Mouse (Mus musculus) midbrain, embryonic 15.5 days (tissue): ENCODE results near the gene Inpp5a. TPM values are rescaled to one million over a fixed set of nuclear protein-coding genes. Genes with fewer than 3 reads are reported as not detected.

Experiments
- ATAC-seq: fragments of 200-750 bp; cut with Nextera tagmentation; replicated peaks from 2 replicates; pipeline ENCODE4 v1.8.0; 2017; ENCODE audit warnings: moderate TSS enrichment
- H3K27ac ChIP-seq: fragments of 300-500 bp; sonication (generic); 2 replicates; pipeline ENCODE4 v1.5.1; 2015; ENCODE audit warnings: mild to moderate bottlenecking, inconsistent platforms
- H3K27me3 ChIP-seq: fragments of 300-500 bp; sonication (generic); replicated peaks from 2 replicates; pipeline ENCODE4 v1.6.1; 2015; ENCODE audit warnings: inconsistent platforms
- H3K36me3 ChIP-seq: fragments of 300-500 bp; sonication (generic); replicated peaks from 2 replicates; pipeline ENCODE4 v1.6.1; 2015; ENCODE audit warnings: inconsistent platforms
- H3K4me1 ChIP-seq: fragments of 300-500 bp; sonication (generic); 2 replicates; pipeline ENCODE4 v1.6.1; 2015; ENCODE audit warnings: inconsistent platforms
- H3K4me2 ChIP-seq: fragments of 300-500 bp; sonication (generic); 2 replicates; pipeline ENCODE4 v1.6.1; 2015; ENCODE audit warnings: inconsistent platforms, mild to moderate bottlenecking, moderate library complexity
- H3K4me3 ChIP-seq: fragments of 300-500 bp; sonication (generic); 2 replicates; pipeline ENCODE4 v1.5.1; 2015; ENCODE audit warnings: mild to moderate bottlenecking, inconsistent platforms
- H3K9ac ChIP-seq: fragments of 300-500 bp; sonication (generic); 2 replicates; pipeline ENCODE4 v1.6.1; 2015; ENCODE audit warnings: mild to moderate bottlenecking, inconsistent platforms
- H3K9me3 ChIP-seq: fragments of 300-500 bp; sonication (generic); 2 replicates; pipeline ENCODE4 v1.6.1; 2016; ENCODE audit warnings: inconsistent platforms
- whole genome bisulfite sequencing: fragments of 180-500 bp; shearing (Covaris S2); methylation state at CpG from one replicate; pipeline ENCODE4 v1.1.7; 2015; ENCODE audit warnings: mixed read lengths; 5-methylcytosine and 5-hydroxymethylcytosine counted together
- polyA plus RNA-seq: library from polyadenylated mRNA; unstranded; fragments of >200 nt; fragmentation: Nextera tagmentation; extraction: Ambion mirVana; gene quantifications from 2 replicates; pipeline ENCODE4 v1.2.1, GENCODE M21; 2015

Inpp5a gene
- polyA plus RNA-seq, 1 experiment from 2014 or later: 19.2 TPM

DNA sequence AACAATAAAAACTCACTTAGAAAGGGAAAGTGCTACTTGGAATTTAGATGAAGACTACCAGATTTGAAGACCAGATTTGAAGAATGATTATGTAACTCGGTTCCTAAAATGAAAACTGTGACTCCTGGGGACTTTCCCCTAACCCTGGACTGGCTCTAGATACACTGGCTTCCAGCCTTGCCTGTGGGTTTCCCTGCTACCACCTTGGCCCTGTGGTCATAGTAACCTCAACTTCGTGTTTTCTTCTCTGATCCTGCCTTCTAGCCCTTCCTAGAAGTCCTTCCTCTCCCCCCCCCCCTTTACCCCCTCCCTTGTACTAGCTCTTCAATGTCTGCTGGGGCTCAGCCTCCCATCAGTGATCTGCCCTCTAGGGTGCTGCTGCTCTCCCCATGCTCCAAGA lies 87.8 kb downstream of the Inpp5a start:
- no peak overlapping the region for H3K9ac ChIP-seq
- no peaks in the 10 kb centered on the region for H3K27me3 ChIP-seq
- 0 out of 2 replicates have a peak, but pooled peaks cover 4% of the 10 kb centered on the region for H3K4me1 ChIP-seq
- no peak for ATAC-seq
- no peak overlapping the region for H3K4me3 ChIP-seq
- no peak overlapping the region for H3K27ac ChIP-seq
- H3K4me2 ChIP-seq: no peak overlapping the region
- WGBS: 66% methylated on average over 2 of the region's 2 CpGs
- H3K36me3 ChIP-seq: no peaks in the 10 kb centered on the region
- no peaks in the 10 kb centered on the region for H3K9me3 ChIP-seq

DNA sequence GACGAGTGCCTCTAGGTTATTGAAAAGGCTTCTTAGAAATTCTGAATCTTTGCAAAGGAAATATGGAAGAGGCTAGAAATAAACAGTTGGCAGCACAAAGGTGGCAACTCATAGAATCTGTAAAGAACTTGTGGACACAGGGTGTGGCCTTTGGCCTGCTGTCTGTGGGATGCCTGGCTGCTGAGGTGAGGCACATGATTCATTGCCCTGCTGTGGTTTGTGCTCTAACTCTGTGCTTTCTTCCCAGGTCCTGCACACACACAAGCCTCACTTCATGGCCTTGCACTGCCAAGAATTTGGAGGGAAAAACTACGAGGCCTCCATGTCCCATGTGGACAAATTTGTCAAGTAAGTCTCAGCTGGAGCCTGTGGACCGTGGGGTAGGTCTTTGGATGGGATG lies 88.8 kb downstream of the Inpp5a start:
- ATAC-seq: no peak
- H3K27me3 ChIP-seq: no peaks in the 10 kb centered on the region
- no peak overlapping the region for H3K27ac ChIP-seq
- no peak overlapping the region for H3K4me2 ChIP-seq
- no peak overlapping the region for H3K9ac ChIP-seq
- 92% methylated on average over 3 of the region's 3 CpGs for WGBS
- 0 out of 2 replicates have a peak, but pooled peaks cover 3% of the 10 kb centered on the region for H3K4me1 ChIP-seq
- no peak overlapping the region for H3K4me3 ChIP-seq
- no peaks in the 10 kb centered on the region for H3K9me3 ChIP-seq
- H3K36me3 ChIP-seq: no peaks in the 10 kb centered on the region

- WGBS: 76% methylated on average over 1 of the region's 1 CpGs
- Histone ChIP-seq H3K9me3 (no peaks in the 10 kb centered on the region), H3K27ac (no peak overlapping the region), H3K4me2 (no peak overlapping the region), H3K9ac (no peak overlapping the region), H3K4me3 (no peak overlapping the region), H3K27me3 (no peaks in the 10 kb centered on the region), H3K36me3 (no peaks in the 10 kb centered on the region), H3K4me1 (no peaks in the 10 kb centered on the region)
- no peak for ATAC-seq
Measured at GRCm38 (mm10) chr7:139479077-139479476, 90.2 kb downstream of the Inpp5a start.

- Histone ChIP-seq H3K9ac (no peak overlapping the region), H3K9me3 (no peaks in the 10 kb centered on the region), H3K4me2 (no peak overlapping the region), H3K4me1 (peaks cover 3% of the 10 kb centered on the region; the same call in 1 of the 2 replicates), H3K27me3 (no peaks in the 10 kb centered on the region), H3K4me3 (no peak overlapping the region), H3K27ac (no peak overlapping the region), H3K36me3 (no peaks in the 10 kb centered on the region)
- 75% methylated on average over 6 of the region's 6 CpGs for WGBS
- ATAC-seq: no peak
Measured at GRCm38 (mm10) chr7:139479626-139480025, 90.7 kb downstream of the Inpp5a start.

- 52% methylated on average over 9 of the region's 9 CpGs for WGBS
- ATAC-seq: peak; percentile 71
- peaks cover 4% of the 10 kb centered on the region; the same call in 1 of the 2 replicates for H3K4me1 ChIP-seq
- no peak overlapping the region for H3K4me2 ChIP-seq
- H3K27ac ChIP-seq: no peak overlapping the region
- H3K27me3 ChIP-seq: peaks cover 10% of the 10 kb centered on the region; the same call in 1 of the 2 replicates
- no peak overlapping the region for H3K4me3 ChIP-seq
- no peak overlapping the region for H3K9ac ChIP-seq
- no peaks in the 10 kb centered on the region for H3K9me3 ChIP-seq
- H3K36me3 ChIP-seq: no peaks in the 10 kb centered on the region
Measured at GRCm38 (mm10) chr7:139484206-139484955, 95.5 kb downstream of the Inpp5a start.

DNA sequence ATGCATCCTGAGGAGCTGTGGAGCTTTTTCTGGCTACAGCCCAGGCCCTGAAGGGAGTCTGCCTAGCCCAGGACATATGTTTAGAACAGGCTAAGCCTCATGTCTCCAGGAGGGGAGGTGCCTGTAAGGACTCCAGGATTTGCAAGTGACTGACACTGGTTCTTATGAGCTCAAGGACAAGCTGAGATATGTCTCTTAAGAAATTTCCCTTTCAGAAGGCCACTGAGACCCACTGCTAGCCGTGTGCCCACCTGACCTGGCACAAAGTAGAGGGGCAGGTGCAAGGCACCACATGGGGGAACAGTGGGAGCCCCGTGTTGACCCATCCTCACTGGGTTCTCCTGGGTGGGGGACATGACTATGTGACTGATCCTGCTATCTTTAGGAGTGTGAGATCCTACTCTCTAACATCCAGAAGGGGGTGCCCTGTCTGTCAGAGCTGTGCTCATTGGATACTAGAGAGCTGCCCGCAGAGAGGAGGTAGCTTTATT lies 100.9 kb downstream of the Inpp5a start:
- Histone ChIP-seq H3K27me3 (peaks cover 29% of the 10 kb centered on the region), H3K9me3 (no peaks in the 10 kb centered on the region), H3K27ac (no peak overlapping the region), H3K4me1 (no peaks in the 10 kb centered on the region), H3K4me3 (no peak overlapping the region), H3K9ac (no peak overlapping the region), H3K4me2 (no peak overlapping the region), H3K36me3 (no peaks in the 10 kb centered on the region)
- ATAC-seq: no peak
- 77% methylated on average over 3 of the region's 3 CpGs for WGBS

DNA sequence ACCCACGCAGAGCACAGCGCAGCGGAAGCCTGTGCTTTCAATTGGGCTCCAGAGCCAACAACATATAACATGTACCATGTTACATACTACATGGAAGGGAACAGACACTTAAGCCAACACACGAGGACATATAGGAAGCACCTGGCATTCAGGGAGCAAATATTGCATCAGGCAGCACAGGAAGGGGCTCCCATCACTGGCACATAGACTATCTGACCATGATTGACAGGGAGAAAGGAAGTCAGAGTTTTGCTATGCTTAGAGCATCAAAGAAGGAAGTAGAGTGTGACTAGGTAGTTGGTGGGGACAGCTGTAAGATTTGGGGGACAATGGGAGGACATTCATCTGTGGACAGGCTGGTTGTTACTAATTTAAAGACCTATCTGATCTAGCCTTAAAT lies 103.4 kb downstream of the Inpp5a start:
- Histone ChIP-seq H3K36me3 (no peaks in the 10 kb centered on the region), H3K9me3 (no peaks in the 10 kb centered on the region), H3K27ac (no peak overlapping the region), H3K4me3 (no peak overlapping the region), H3K9ac (no peak overlapping the region), H3K4me2 (no peak overlapping the region), H3K4me1 (peaks cover 5% of the 10 kb centered on the region), H3K27me3 (peaks cover 29% of the 10 kb centered on the region)
- 92% methylated on average over 4 of the region's 4 CpGs for WGBS
- no peak for ATAC-seq

- Histone ChIP-seq H3K27ac (no peak overlapping the region), H3K9me3 (no peaks in the 10 kb centered on the region), H3K4me1 (peaks cover 11% of the 10 kb centered on the region), H3K9ac (no peak overlapping the region), H3K27me3 (peaks cover 27% of the 10 kb centered on the region), H3K36me3 (no peaks in the 10 kb centered on the region), H3K4me3 (no peak overlapping the region), H3K4me2 (no peak overlapping the region)
- WGBS: 32% methylated on average over 2 of the region's 2 CpGs
- ATAC-seq: no peak
Measured at GRCm38 (mm10) chr7:139492946-139493345, 104.0 kb downstream of the Inpp5a start.

DNA sequence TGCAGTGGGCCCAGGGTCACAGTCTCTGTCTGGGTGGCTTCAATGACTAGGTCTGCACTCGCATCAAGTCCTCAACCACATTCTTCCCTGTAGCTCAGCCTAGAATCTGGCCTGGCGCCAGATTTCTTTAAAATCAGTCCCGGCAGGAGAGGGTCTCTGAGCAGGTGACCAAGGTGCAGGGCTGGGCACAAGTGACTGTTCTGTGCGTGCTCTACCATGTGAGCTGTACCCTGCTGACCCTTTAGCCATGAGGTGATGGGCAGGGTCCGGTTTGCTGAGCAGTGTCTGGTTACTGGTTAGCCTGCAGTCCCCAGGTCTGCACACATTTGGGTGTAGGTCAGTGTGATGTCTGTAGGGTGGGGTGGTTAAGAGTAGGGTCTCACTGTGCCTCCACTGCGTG lies 106.9 kb downstream of the Inpp5a start:
- Histone ChIP-seq H3K9ac (no peak overlapping the region), H3K4me1 (peaks cover 19% of the 10 kb centered on the region), H3K4me3 (no peak overlapping the region), H3K27me3 (peaks cover 41% of the 10 kb centered on the region), H3K4me2 (no peak overlapping the region), H3K27ac (no peak overlapping the region), H3K9me3 (no peaks in the 10 kb centered on the region), H3K36me3 (no peaks in the 10 kb centered on the region)
- 91% methylated on average over 6 of the region's 6 CpGs for WGBS
- ATAC-seq: no peak

GRCm38 (mm10) chr7:139498038-139498625 lies 109.2 kb downstream of the Inpp5a start:
- H3K27me3 ChIP-seq: peaks cover 56% of the 10 kb centered on the region
- no peaks in the 10 kb centered on the region for H3K9me3 ChIP-seq
- peaks cover 19% of the 10 kb centered on the region for H3K4me1 ChIP-seq
- no peak overlapping the region for H3K4me3 ChIP-seq
- peak overlapping the region; percentile 1; the same call in 1 of the 2 replicates for H3K4me2 ChIP-seq
- peak overlapping the region; percentile 27; the same call in 1 of the 2 replicates for H3K27ac ChIP-seq
- ATAC-seq: peak; percentile 86
- H3K9ac ChIP-seq: no peak overlapping the region
- H3K36me3 ChIP-seq: no peaks in the 10 kb centered on the region
- 24% methylated on average over 19 of the region's 19 CpGs for WGBS

- H3K27me3 ChIP-seq: peaks cover 45% of the 10 kb centered on the region
- ATAC-seq: no peak
- no peak overlapping the region for H3K27ac ChIP-seq
- H3K4me1 ChIP-seq: peaks cover 11% of the 10 kb centered on the region; the same call in 1 of the 2 replicates
- H3K4me2 ChIP-seq: no peak overlapping the region
- WGBS: 48% methylated on average over 7 of the region's 7 CpGs
- H3K36me3 ChIP-seq: no peaks in the 10 kb centered on the region
- no peak overlapping the region for H3K9ac ChIP-seq
- no peak overlapping the region for H3K4me3 ChIP-seq
- no peaks in the 10 kb centered on the region for H3K9me3 ChIP-seq
Measured at GRCm38 (mm10) chr7:139504064-139504463, 115.2 kb downstream of the Inpp5a start.

DNA sequence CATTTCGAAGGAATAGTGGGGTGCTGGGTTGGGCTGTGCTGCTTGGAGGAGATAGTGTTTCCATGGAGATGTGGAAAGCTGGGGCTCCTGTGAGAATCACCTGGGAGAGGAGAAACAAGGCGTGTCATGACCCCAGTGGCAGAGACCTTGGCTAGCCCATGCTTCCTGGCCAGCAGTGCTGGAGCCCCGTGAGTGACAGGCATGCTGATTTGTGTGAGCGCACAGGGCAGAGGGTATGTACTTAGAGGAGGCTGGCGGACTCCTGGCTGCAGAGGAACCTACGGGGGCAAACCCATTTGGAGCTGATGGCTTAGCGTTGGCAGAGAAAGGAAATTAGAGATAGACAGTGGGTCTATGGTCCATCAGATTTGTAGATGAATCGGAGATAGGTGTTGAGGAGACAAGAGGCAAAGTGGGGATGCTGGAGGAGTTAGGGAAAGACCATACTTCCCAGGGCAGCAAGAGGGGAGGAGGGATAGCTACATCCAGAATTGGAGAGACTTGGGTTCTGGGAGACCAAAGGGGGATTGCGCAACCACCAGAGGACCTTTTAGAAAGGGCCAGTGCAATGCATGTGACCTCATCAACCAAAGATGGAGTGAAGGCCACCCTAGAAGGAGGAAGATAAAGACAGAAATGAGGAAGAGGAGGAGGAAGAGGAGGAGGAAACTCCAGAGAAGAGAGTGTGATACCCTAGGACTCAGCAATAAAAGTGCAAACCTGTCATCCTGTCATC lies 117.9 kb downstream of the Inpp5a start:
- peaks cover 11% of the 10 kb centered on the region; the same call in 1 of the 2 replicates for H3K4me1 ChIP-seq
- H3K4me2 ChIP-seq: no peak overlapping the region
- H3K36me3 ChIP-seq: no peaks in the 10 kb centered on the region
- ATAC-seq: no peak
- H3K9me3 ChIP-seq: no peaks in the 10 kb centered on the region
- peaks cover 26% of the 10 kb centered on the region for H3K27me3 ChIP-seq
- no peak overlapping the region for H3K27ac ChIP-seq
- WGBS: 71% methylated on average over 9 of the region's 9 CpGs
- no peak overlapping the region for H3K9ac ChIP-seq
- no peak overlapping the region for H3K4me3 ChIP-seq
